Mouse (Mus musculus) gastrocnemius, adult 2 months (tissue): ENCODE data around the gene Mat1a. TPM values are rescaled to one million over a fixed set of nuclear protein-coding genes. Genes with fewer than 3 reads are reported as not detected.

ENCODE experiments used
- DNase-seq: peaks from one replicate; pipeline ENCODE4 v3.0.0; 2022
- H3K27ac ChIP-seq: fragments of 200-600 bp; 2 replicates; pipeline ENCODE4 v1.8.1; 2022; ENCODE audit warnings: mild to moderate bottlenecking
- H3K4me3 ChIP-seq: fragments of 200-600 bp; 2 replicates; pipeline ENCODE4 v1.8.1; 2022; ENCODE audit warnings: mild to moderate bottlenecking, moderate library complexity
- CTCF ChIP-seq: fragments of 200-600 bp; IDR thresholded peaks from 2 replicates; pipeline ENCODE4 v1.8.1; 2022; ENCODE audit warnings: antibody characterized with exemption, mild to moderate bottlenecking, moderate library complexity
- intact Hi-C: fragments of 180-260 bp; cut with DNase I; formaldehyde crosslinking; loops from one replicate; pipeline ENCODE4 v1.15.1; 2025
- total RNA-seq, 2 experiments: library from RNA; stranded (reverse); gene quantifications; 2 replicates each; pipeline ENCODE4 v1.2.3; 2021

Mat1a gene
- total RNA-seq, 2 experiments from 2014 or later, result not detected

GRCm38 (mm10) chr14:41100712-41101111 lies 4.1 kb upstream of the Mat1a start:
- no peak for TF ChIP-seq CTCF
- Histone ChIP-seq H3K27ac (no peak overlapping the region), H3K4me3 (no peak overlapping the region)
- DNase-seq, result no peak
- intact Hi-C loops, result no loop called here

GRCm38 (mm10) chr14:41101242-41101641 lies 3.6 kb upstream of the Mat1a start:
- intact Hi-C loops, result no loop called here

GRCm38 (mm10) chr14:41102269-41102668 lies 2.6 kb upstream of the Mat1a start:
- H3K4me3 ChIP-seq, result no peak overlapping the region
- TF ChIP-seq CTCF, result no peak
- no peak for DNase-seq
- no peak overlapping the region for H3K27ac ChIP-seq
- intact Hi-C loops, result no loop called here

More at GRCm38 (mm10) chr14:41101242-41101641, 3.6 kb upstream of the Mat1a start:
- Histone ChIP-seq H3K4me3 (no peak overlapping the region), H3K27ac (no peak overlapping the region)
- DNase-seq, result no peak
- no peak for TF ChIP-seq CTCF

- DNase-seq, result no peak
- intact Hi-C loops, result no loop called here
- TF ChIP-seq CTCF, result no peak
- Histone ChIP-seq H3K27ac (no peak overlapping the region), H3K4me3 (no peak overlapping the region)
Observed at GRCm38 (mm10) chr14:41111031-41111668, 6.3 kb downstream of the Mat1a start.

GRCm38 (mm10) chr14:41112944-41113343 lies 8.1 kb downstream of the Mat1a start:
- TF ChIP-seq CTCF, result no peak
- H3K27ac ChIP-seq, result no peak overlapping the region
- intact Hi-C loops, result no loop called here
- no peak overlapping the region for H3K4me3 ChIP-seq
- no peak for DNase-seq

GRCm38 (mm10) chr14:41116271-41116670 lies 11.4 kb downstream of the Mat1a start:
- no peak for TF ChIP-seq CTCF
- no peak for DNase-seq
- intact Hi-C loops, result no loop called here

GRCm38 (mm10) chr14:41124683-41125082 lies 19.8 kb downstream of the Mat1a start:
- H3K4me3 ChIP-seq, result no peak overlapping the region
- intact Hi-C loops, result no loop called here
- no peak for DNase-seq

More at GRCm38 (mm10) chr14:41116271-41116670, 11.4 kb downstream of the Mat1a start:
- H3K27ac ChIP-seq, result no peak overlapping the region
- H3K4me3 ChIP-seq, result no peak overlapping the region

GRCm38 (mm10) chr14:41127997-41128396 lies 23.2 kb downstream of the Mat1a start:
- H3K4me3 ChIP-seq, result no peak overlapping the region
- TF ChIP-seq CTCF, result peak; percentile 41
- no peak overlapping the region for H3K27ac ChIP-seq
- intact Hi-C loops, result no loop called here
- no peak for DNase-seq

More at GRCm38 (mm10) chr14:41124683-41125082, 19.8 kb downstream of the Mat1a start:
- H3K27ac ChIP-seq, result no peak overlapping the region
- no peak for TF ChIP-seq CTCF

- Histone ChIP-seq H3K27ac (no peak within 1 kb of the TSS), H3K4me3 (no peak within 1 kb of the TSS)
- no peak for DNase-seq
- intact Hi-C loops, result no loop called here
- no peak for TF ChIP-seq CTCF
Observed at GRCm38 (mm10) chr14:41131540-41131939, 26.7 kb downstream of the Mat1a start, which contains the start of gene Sftpa1. Gene Sftpa1 (plus strand): TSS chr14:41131782.

GRCm38 (mm10) chr14:41137006-41137405 lies 32.2 kb downstream of the Mat1a start:
- Histone ChIP-seq H3K27ac (no peak overlapping the region), H3K4me3 (no peak overlapping the region)
- no peak for DNase-seq
- TF ChIP-seq CTCF, result no peak
- intact Hi-C loops, result no loop called here

GRCm38 (mm10) chr14:41140686-41141085 lies 35.9 kb downstream of the Mat1a start:
- Histone ChIP-seq H3K4me3 (no peak overlapping the region), H3K27ac (no peak overlapping the region)
- intact Hi-C loops, result no loop called here
- no peak for TF ChIP-seq CTCF
- DNase-seq, result no peak

GRCm38 (mm10) chr14:41146035-41146434 lies 41.2 kb downstream of the Mat1a start:
- DNase-seq, result no peak
- intact Hi-C loops, result no loop called here
- TF ChIP-seq CTCF, result no peak
- Histone ChIP-seq H3K4me3 (no peak overlapping the region), H3K27ac (no peak overlapping the region)

GRCm38 (mm10) chr14:41146922-41147321 lies 42.1 kb downstream of the Mat1a start:
- intact Hi-C loops, result no loop called here
- no peak overlapping the region for H3K4me3 ChIP-seq
- DNase-seq, result no peak
- TF ChIP-seq CTCF, result no peak
- H3K27ac ChIP-seq, result no peak overlapping the region

- Histone ChIP-seq H3K27ac (no peak overlapping the region), H3K4me3 (no peak overlapping the region)
- intact Hi-C loops, result no loop called here
- TF ChIP-seq CTCF, result no peak
- no peak for DNase-seq
Observed at GRCm38 (mm10) chr14:41147356-41147755, 42.5 kb downstream of the Mat1a start.
